Mouse (Mus musculus) heart, embryonic 15.5 days (tissue): ENCODE measurements around the gene Hoxa5. TPM values are rescaled to one million over a fixed set of nuclear protein-coding genes. Genes with fewer than 3 reads are reported as not detected.
A peak's percentile ranks its signal among the peaks of the same experiment; 100 is the strongest.

Source experiments
- ATAC-seq: fragments of 200-750 bp; cut with Nextera tagmentation; replicated peaks from 2 replicates; pipeline ENCODE4 v1.8.0; 2017; ENCODE audit warnings: low read depth, moderate TSS enrichment; ENCODE audit not compliant: insufficient number of reproducible peaks, insufficient read depth, low FRiP score
- H3K27ac ChIP-seq: fragments of 300-500 bp; sonication (generic); 2 replicates; pipeline ENCODE4 v1.5.1; 2015; ENCODE audit warnings: mild to moderate bottlenecking, inconsistent platforms
- H3K27me3 ChIP-seq: fragments of 300-500 bp; sonication (generic); 2 replicates; pipeline ENCODE4 v1.6.1; 2015; ENCODE audit warnings: inconsistent platforms
- H3K36me3 ChIP-seq: fragments of 300-500 bp; sonication (generic); 2 replicates; pipeline ENCODE4 v1.6.1; 2015; ENCODE audit warnings: mild to moderate bottlenecking, inconsistent platforms
- H3K4me1 ChIP-seq: fragments of 300-500 bp; sonication (generic); replicated peaks from 2 replicates; pipeline ENCODE4 v1.6.1; 2015; ENCODE audit warnings: inconsistent platforms
- H3K4me2 ChIP-seq: fragments of 300-500 bp; sonication (generic); 2 replicates; pipeline ENCODE4 v1.6.1; 2015; ENCODE audit warnings: inconsistent platforms, mild to moderate bottlenecking, moderate library complexity
- H3K4me3 ChIP-seq: fragments of 300-500 bp; sonication (generic); 2 replicates; pipeline ENCODE4 v1.5.1; 2015; ENCODE audit warnings: mild to moderate bottlenecking, inconsistent platforms
- H3K9ac ChIP-seq: fragments of 300-500 bp; sonication (generic); 2 replicates; pipeline ENCODE4 v1.6.1; 2015; ENCODE audit warnings: mild to moderate bottlenecking, inconsistent platforms
- H3K9me3 ChIP-seq: fragments of 300-500 bp; sonication (generic); replicated peaks from 2 replicates; pipeline ENCODE4 v1.6.1; 2016; ENCODE audit warnings: inconsistent platforms
- WGBS: fragments of 180-500 bp; shearing (Covaris S2); methylation state at CpG from one replicate; pipeline ENCODE4 v1.1.7; 2015; ENCODE audit warnings: mixed read lengths; 5-methylcytosine and 5-hydroxymethylcytosine counted together
- polyA plus RNA-seq: library from polyadenylated mRNA; unstranded; fragments of >200 nt; fragmentation: Nextera tagmentation; extraction: Ambion mirVana; gene quantifications from 2 replicates; pipeline ENCODE4 v1.2.1, GENCODE M21; 2015

Gene Hoxa5
- polyA plus RNA-seq, 1 experiment from 2014 or later, result 2.3 TPM

- Histone ChIP-seq H3K4me1 (peaks cover 15% of the 10 kb centered on the region), H3K4me2 (no peak overlapping the region), H3K36me3 (no peaks in the 10 kb centered on the region), H3K27me3 (peaks cover 98% of the 10 kb centered on the region), H3K27ac (no peak overlapping the region), H3K4me3 (no peak overlapping the region), H3K9ac (no peak overlapping the region), H3K9me3 (no peaks in the 10 kb centered on the region)
- 9% methylated on average over 3 of the region's 3 CpGs for WGBS
- ATAC-seq, result no peak
Observed at GRCm38 (mm10) chr6:52246916-52247315, 42.5 kb upstream of the Hoxa5 start.

GRCm38 (mm10) chr6:52246403-52246803, 42.0 kb upstream of the Hoxa5 start:
- ATAC-seq, result no peak
- peaks cover 98% of the 10 kb centered on the region for H3K27me3 ChIP-seq
- no peaks in the 10 kb centered on the region for H3K9me3 ChIP-seq
- H3K36me3 ChIP-seq, result no peaks in the 10 kb centered on the region
- H3K4me3 ChIP-seq, result no peak overlapping the region; the same call in 1 of the 2 replicates
- 2% methylated on average over 26 of the region's 26 CpGs for WGBS
- no peak overlapping the region for H3K9ac ChIP-seq
- peaks cover 15% of the 10 kb centered on the region for H3K4me1 ChIP-seq
- no peak overlapping the region for H3K4me2 ChIP-seq
- H3K27ac ChIP-seq, result no peak overlapping the region

DNA sequence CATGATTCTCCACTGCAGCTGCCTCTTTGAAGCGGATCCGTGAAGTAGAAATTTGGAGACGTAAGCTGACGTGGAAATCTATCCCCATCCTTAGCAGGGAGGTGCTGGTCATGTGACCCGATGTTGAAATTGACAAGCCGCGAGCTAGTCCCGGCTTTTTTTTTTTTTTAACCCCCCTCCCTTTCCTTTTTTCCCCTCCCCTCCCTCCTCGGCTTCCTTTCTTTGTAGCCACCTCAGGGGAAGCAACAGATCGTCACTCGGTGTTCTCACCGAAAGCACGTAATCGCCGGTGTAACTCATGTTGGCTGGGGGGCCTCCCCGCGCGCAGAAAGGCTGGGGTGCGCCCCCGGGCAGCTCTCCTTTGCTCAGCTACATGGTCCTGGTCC, 41.4 kb upstream of the Hoxa5 start, which contains the start of gene Hoxa11:
TSS of gene Hoxa11 (minus strand) at position 54 of the 386 bp plus-strand sequence.
- Histone ChIP-seq H3K4me2 (peak within 1 kb of the TSS; percentile 30), H3K9ac (no peak within 1 kb of the TSS), H3K27ac (no peak within 1 kb of the TSS), H3K27me3 (peaks cover 98% of the 10 kb centered on the region), H3K4me1 (peaks cover 15% of the 10 kb centered on the region), H3K36me3 (no peaks in the 10 kb centered on the region), H3K4me3 (peak within 1 kb of the TSS; percentile 25), H3K9me3 (no peaks in the 10 kb centered on the region)
- 0 out of 2 replicates have a peak, but pooled peaks have one; percentile 17 for ATAC-seq
- 1% methylated on average over 20 of the region's 20 CpGs for WGBS

GRCm38 (mm10) chr6:52245040-52245756, 40.8 kb upstream of the Hoxa5 start:
- no peak for ATAC-seq
- Histone ChIP-seq H3K27me3 (peaks cover 99% of the 10 kb centered on the region), H3K4me1 (peaks cover 16% of the 10 kb centered on the region), H3K9me3 (no peaks in the 10 kb centered on the region), H3K36me3 (no peaks in the 10 kb centered on the region), H3K4me3 (peak overlapping the region; percentile 25), H3K4me2 (peak overlapping the region; percentile 30), H3K9ac (no peak overlapping the region), H3K27ac (no peak overlapping the region)
- under 1% methylated on average over 70 of the region's 71 CpGs for WGBS

GRCm38 (mm10) chr6:52244471-52245039, 40.2 kb upstream of the Hoxa5 start:
- Histone ChIP-seq H3K27ac (no peak overlapping the region), H3K4me1 (peaks cover 20% of the 10 kb centered on the region), H3K4me2 (peak overlapping the region; percentile 30), H3K4me3 (peak overlapping the region; percentile 25), H3K27me3 (peaks cover 99% of the 10 kb centered on the region), H3K9ac (no peak overlapping the region), H3K36me3 (no peaks in the 10 kb centered on the region), H3K9me3 (no peaks in the 10 kb centered on the region)
- 3% methylated on average over 23 of the region's 23 CpGs for WGBS
- ATAC-seq, result no peak

GRCm38 (mm10) chr6:52243681-52244121, 39.3 kb upstream of the Hoxa5 start:
- H3K9ac ChIP-seq, result no peak overlapping the region
- no peak overlapping the region for H3K4me3 ChIP-seq
- peaks cover 15% of the 10 kb centered on the region for H3K4me1 ChIP-seq
- H3K27ac ChIP-seq, result no peak overlapping the region
- H3K9me3 ChIP-seq, result no peaks in the 10 kb centered on the region
- no peak overlapping the region for H3K4me2 ChIP-seq
- no peak for ATAC-seq
- H3K36me3 ChIP-seq, result no peaks in the 10 kb centered on the region
- WGBS, result 2% methylated on average over 12 of the region's 12 CpGs
- peaks cover 98% of the 10 kb centered on the region for H3K27me3 ChIP-seq

DNA sequence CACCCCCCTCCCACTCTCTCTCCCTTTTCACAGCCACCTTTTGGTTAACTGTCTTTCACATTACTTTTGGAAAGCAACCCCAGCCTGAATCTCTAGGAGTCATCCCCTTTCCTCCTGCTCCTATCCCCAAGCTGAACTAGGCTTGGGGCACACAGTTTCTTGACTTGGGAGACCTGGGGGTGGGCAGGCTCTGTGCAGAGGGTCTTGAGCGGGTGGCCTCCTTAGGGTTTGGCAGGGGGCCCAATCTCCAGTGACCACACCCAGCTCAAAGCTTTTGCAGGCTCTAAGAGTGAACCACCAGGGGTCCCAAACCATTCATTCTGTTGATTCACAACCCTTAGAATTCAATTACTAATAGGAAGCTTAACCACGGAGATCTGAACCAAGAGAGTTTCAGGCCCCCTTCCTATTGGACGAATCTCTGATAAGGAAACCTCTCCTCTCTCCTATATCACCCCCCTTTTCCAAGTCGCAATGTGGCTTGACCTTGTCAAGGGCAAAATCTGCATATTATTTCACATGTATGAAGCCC, 38.5 kb upstream of the Hoxa5 start:
- no peak overlapping the region for H3K4me2 ChIP-seq
- no peak for ATAC-seq
- H3K4me3 ChIP-seq, result no peak overlapping the region
- peaks cover 98% of the 10 kb centered on the region for H3K27me3 ChIP-seq
- peaks cover 15% of the 10 kb centered on the region for H3K4me1 ChIP-seq
- no peaks in the 10 kb centered on the region for H3K36me3 ChIP-seq
- H3K27ac ChIP-seq, result no peak overlapping the region
- 7% methylated on average over 4 of the region's 4 CpGs for WGBS
- H3K9ac ChIP-seq, result no peak overlapping the region
- H3K9me3 ChIP-seq, result no peaks in the 10 kb centered on the region

DNA sequence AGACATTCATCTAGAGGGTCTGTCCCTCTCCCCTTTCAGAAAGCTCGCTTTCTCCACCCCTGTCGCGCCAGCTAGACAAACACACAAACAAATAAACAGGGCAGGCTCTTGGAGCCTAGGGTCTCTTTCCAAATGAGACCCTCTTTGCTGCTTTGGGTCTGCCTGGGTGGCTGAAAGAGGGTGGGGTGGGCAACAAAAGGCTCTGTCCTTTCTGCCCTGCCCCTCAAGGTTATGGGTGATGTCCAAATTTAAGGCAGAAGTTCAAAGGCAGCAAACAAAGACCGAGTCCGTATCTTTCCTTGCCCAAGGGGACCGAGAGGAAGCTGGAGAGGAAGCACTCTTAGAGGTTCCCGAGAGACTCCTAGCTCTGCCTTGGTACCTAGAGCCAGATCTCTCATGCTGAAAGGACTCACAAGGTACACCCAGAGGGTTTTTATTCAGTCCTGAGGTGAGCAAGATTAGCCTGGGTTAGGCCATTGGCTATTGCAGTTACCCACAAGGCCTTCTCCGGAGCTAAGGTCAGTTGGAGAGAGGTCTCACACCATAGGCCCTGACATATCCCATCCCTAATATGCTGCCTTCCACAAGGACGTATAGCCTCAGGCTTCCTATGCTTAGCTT, 36.7 kb upstream of the Hoxa5 start:
- Histone ChIP-seq H3K4me3 (no peak overlapping the region), H3K4me1 (peaks cover 15% of the 10 kb centered on the region), H3K27me3 (peaks cover 99% of the 10 kb centered on the region), H3K36me3 (no peaks in the 10 kb centered on the region), H3K9ac (no peak overlapping the region), H3K9me3 (no peaks in the 10 kb centered on the region), H3K27ac (no peak overlapping the region), H3K4me2 (no peak overlapping the region)
- WGBS, result 4% methylated on average over 9 of the region's 9 CpGs
- ATAC-seq, result no peak

DNA sequence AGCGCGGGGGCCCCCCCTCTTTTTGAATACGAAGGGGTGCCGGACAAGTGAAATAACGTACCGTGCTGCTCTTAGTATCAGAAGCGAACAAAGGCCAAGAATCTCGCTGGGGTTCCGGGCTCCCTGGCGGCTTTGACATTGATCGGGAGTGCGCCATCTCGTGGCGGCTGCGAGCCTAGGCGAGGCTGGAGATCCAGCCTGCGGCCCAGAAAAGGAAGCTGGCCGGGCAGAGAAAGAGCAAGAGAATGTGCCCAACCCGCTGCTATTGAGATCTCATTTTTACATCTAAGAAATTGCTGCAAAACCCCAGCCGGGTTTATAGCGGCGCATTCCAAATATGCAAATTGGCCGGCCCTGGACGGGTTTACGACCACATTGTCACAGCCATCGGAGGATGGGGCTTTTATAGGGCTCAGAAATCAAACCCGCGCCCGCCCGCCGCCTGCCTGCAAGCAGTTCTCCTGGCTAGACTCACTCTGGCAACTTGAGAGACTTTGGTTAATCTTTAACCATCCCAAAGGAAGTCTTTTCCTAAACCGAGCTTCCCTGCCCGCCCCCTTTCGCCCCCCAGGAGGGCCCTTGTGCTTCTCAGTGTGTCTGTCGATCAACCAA, 36.1 kb upstream of the Hoxa5 start, which contains the start of gene Hoxa10:
TSS of gene Hoxa10 (minus strand) at position 466 of the 612 bp plus-strand sequence.
- Histone ChIP-seq H3K27me3 (peaks cover 99% of the 10 kb centered on the region), H3K36me3 (no peaks in the 10 kb centered on the region), H3K27ac (no peak within 1 kb of the TSS), H3K4me3 (peak within 1 kb of the TSS; percentile 28), H3K4me1 (peaks cover 10% of the 10 kb centered on the region), H3K9ac (no peak within 1 kb of the TSS), H3K4me2 (peak within 1 kb of the TSS; percentile 43), H3K9me3 (no peaks in the 10 kb centered on the region)
- 2% methylated on average over 35 of the region's 35 CpGs for WGBS
- ATAC-seq, result 0 out of 2 replicates have a peak, but pooled peaks have one; percentile 33

GRCm38 (mm10) chr6:52239625-52240388, 35.4 kb upstream of the Hoxa5 start:
- Histone ChIP-seq H3K4me2 (peak overlapping the region; percentile 43), H3K9ac (no peak overlapping the region), H3K9me3 (no peaks in the 10 kb centered on the region), H3K27me3 (peaks cover 99% of the 10 kb centered on the region), H3K4me3 (peak overlapping the region; percentile 28), H3K4me1 (peaks cover 4% of the 10 kb centered on the region), H3K27ac (no peak overlapping the region), H3K36me3 (no peaks in the 10 kb centered on the region)
- no peak for ATAC-seq
- 3% methylated on average over 30 of the region's 30 CpGs for WGBS
